Mouse (Mus musculus): ENCODE data around the gene Mesp1. TPM values are rescaled to one million over a fixed set of nuclear protein-coding genes. Genes with fewer than 3 reads are reported as not detected.

Gene Mesp1
- total RNA-seq, 2 experiments from 2014 or later = not detected

GRCm38 (mm10) chr7:79744051-79744450, 49.5 kb downstream of the Mesp1 start:
- no peak for ATAC-seq (replicated peaks; ENCODE audit: low FRiP score, low TSS enrichment, poor library complexity, severe bottlenecking)

DNA sequence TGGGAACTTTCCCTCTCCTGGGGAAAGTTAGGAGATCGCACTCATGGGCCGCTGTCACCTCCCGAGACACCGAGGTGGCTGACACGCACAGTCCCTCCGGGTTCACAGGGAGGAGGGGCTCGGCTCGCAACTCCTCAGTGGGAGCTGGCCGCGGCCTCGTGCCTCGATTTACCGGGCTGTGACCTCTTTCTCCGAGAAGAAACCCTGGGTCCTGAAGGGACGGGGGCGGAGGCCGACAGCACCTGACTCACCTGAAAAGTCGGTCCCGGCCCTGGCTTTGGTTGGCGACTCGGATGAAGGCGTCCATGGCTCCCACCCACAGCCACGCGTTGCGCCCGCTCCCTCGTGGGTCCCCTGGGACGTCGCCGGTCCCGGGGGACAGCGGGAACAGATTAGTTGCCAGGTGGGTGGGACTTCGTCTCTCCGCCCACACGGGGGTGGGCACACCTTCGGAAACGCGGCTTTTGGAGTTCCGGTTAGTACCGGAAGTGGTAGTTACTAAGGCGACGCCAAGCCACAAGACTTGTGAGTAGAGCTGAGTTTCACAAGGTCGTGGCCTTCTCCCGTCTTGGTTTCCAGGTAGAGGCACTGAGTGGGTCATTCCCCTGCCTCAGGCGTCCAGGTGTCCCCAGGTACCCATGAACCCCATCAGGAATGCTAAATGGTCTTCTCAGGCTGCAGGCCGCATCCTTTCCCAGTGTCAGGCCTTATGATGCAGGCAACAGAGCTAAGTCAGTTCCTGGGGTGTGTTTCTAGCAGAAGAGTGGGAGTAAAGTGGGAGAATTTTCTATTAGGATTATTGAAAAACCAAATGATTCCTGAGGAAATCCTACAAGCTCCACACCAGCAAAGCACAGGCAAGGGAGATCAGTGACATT, 50.7 kb downstream of the Mesp1 start, which contains the start of the genes Pex11a and Wdr93:
TSS of gene Pex11a (minus strand) at position 473 of the 878 bp plus-strand sequence.
TSS of gene Wdr93 (plus strand) at position 505 of the 878 bp plus-strand sequence.
- ATAC-seq (replicated peaks; ENCODE audit: low FRiP score, low TSS enrichment, poor library complexity, severe bottlenecking) = peak; percentile 90

DNA sequence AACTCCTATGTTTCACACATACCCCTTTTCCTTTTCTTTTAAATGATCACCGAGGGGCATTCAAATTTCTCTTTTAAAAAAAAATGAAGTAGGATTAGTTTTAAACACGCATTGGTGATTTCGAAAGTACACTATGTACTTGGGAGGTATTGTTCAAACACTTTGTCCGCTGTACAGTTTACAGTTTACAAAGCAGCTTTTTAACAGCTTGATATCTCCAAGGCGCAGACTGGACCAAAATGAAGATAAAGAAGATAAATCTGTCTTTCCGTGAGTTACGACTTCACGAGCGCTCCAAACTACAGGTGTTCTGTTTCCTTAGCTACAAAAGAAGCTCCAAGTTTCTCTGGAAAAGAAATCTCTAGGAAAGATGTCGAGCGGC, 51.3 kb downstream of the Mesp1 start:
- peak; percentile 48 for ATAC-seq (replicated peaks; ENCODE audit: low FRiP score, low TSS enrichment, poor library complexity, severe bottlenecking)

Other genes starting within 250 kb of the Mesp1 start
- gene Rhcg, start 176.1 kb downstream of the Mesp1 start, total RNA-seq (2014; fragmentation: Nextera tagmentation) = not detected in 2 replicates
- not detected in 2 replicates for gene Rhcg, start 176.1 kb downstream of the Mesp1 start, total RNA-seq (2017)
- gene Ticrr, start 133.6 kb downstream of the Mesp1 start, total RNA-seq (2014; fragmentation: Nextera tagmentation) = 29.0 and 29.8 TPM in 2 replicates
- gene Ticrr, start 133.6 kb downstream of the Mesp1 start, total RNA-seq (2017) = 12.2 and 16.8 TPM in 2 replicates
- 0.28 and 0.79 TPM in 2 replicates for gene Kif7, start 78.1 kb downstream of the Mesp1 start, total RNA-seq (2014; fragmentation: Nextera tagmentation)
- gene Kif7, start 78.1 kb downstream of the Mesp1 start, total RNA-seq (2017) = 1.8 and 2.5 TPM in 2 replicates
- not detected in 2 replicates for gene Plin1, start 60.9 kb downstream of the Mesp1 start, total RNA-seq (2014; fragmentation: Nextera tagmentation)
- gene Plin1, start 60.9 kb downstream of the Mesp1 start, total RNA-seq (2017) = not detected in 2 replicates
- 5.4 and 8.6 TPM in 2 replicates for gene Pex11a, start 50.7 kb downstream of the Mesp1 start, total RNA-seq (2014; fragmentation: Nextera tagmentation)
- 4.6 and 6.0 TPM in 2 replicates for gene Pex11a, start 50.7 kb downstream of the Mesp1 start, total RNA-seq (2017)
- gene Wdr93, start 50.6 kb downstream of the Mesp1 start, total RNA-seq (2014; fragmentation: Nextera tagmentation) = not detected in 2 replicates
- not detected in 2 replicates for gene Wdr93, start 50.6 kb downstream of the Mesp1 start, total RNA-seq (2017)
- gene Mesp2, start 16.9 kb upstream of the Mesp1 start, total RNA-seq (2014; fragmentation: Nextera tagmentation) = not detected in 2 replicates
- gene Mesp2, start 16.9 kb upstream of the Mesp1 start, total RNA-seq (2017) = 1.2 TPM in 1 of 2 replicates, not detected in the other
- gene Anpep, start 67.3 kb upstream of the Mesp1 start, total RNA-seq (2014; fragmentation: Nextera tagmentation) = 1.5 TPM in 1 of 2 replicates, not detected in the other
- not detected in 2 replicates for gene Anpep, start 67.3 kb upstream of the Mesp1 start, total RNA-seq (2017)
- gene Ap3s2, start 126.9 kb upstream of the Mesp1 start, total RNA-seq (2014; fragmentation: Nextera tagmentation) = 20.0 and 22.4 TPM in 2 replicates
- 6.5 and 9.5 TPM in 2 replicates for gene Ap3s2, start 126.9 kb upstream of the Mesp1 start, total RNA-seq (2017)
- not detected in 2 replicates for gene Arpin, start 141.6 kb upstream of the Mesp1 start, total RNA-seq (2014; fragmentation: Nextera tagmentation)
- 0.28 TPM in 1 of 2 replicates, not detected in the other for gene Arpin, start 141.6 kb upstream of the Mesp1 start, total RNA-seq (2017)
- 7.1 and 9.0 TPM in 2 replicates for gene Zfp710, start 231.0 kb upstream of the Mesp1 start, total RNA-seq (2014; fragmentation: Nextera tagmentation)
- 6.2 and 10.3 TPM in 2 replicates for gene Zfp710, start 231.0 kb upstream of the Mesp1 start, total RNA-seq (2017)

Data from megakaryocyte-erythroid progenitor cell, adult 5-6 weeks (primary cell).